Mouse (Mus musculus) midbrain, embryonic 14.5 days (tissue): ENCODE data around the gene Apob. TPM values are rescaled to one million over a fixed set of nuclear protein-coding genes. Genes with fewer than 3 reads are reported as not detected.
A peak's percentile ranks its signal among the peaks of the same experiment; 100 is the strongest.
"Not testable (repeated sequence)": the region's sequence is repeated elsewhere in the genome, so short reads cannot be mapped to it uniquely, and the experiment has no call there.

Source experiments
- ATAC-seq: fragments of 200-750 bp; cut with Nextera tagmentation; 2 replicates; pipeline ENCODE4 v1.8.0; 2017; ENCODE audit warnings: moderate number of reproducible peaks, moderate library complexity; ENCODE audit not compliant: low FRiP score, low TSS enrichment
- DNase-seq: peaks from one replicate; pipeline ENCODE4 v3.0.0-alpha.2; 2015
- H3K27ac ChIP-seq: fragments of 300-500 bp; sonication (generic); replicated peaks from 2 replicates; pipeline ENCODE4 v1.5.1; 2014; ENCODE audit warnings: mild to moderate bottlenecking, low read depth, low read length, moderate library complexity
- H3K27me3 ChIP-seq: fragments of 300-500 bp; sonication (generic); 2 replicates; pipeline ENCODE4 v1.6.1; 2014; ENCODE audit warnings: low read length, control low read depth, mixed read lengths; ENCODE audit not compliant: control insufficient read depth, insufficient read depth
- H3K36me3 ChIP-seq: fragments of 300-500 bp; sonication (generic); 2 replicates; pipeline ENCODE4 v1.6.1; 2014; ENCODE audit warnings: low read length, control low read depth; ENCODE audit not compliant: control insufficient read depth, insufficient read depth
- H3K4me1 ChIP-seq: fragments of 300-500 bp; sonication (generic); 2 replicates; pipeline ENCODE4 v1.6.1; 2014; ENCODE audit warnings: mild to moderate bottlenecking, antibody characterized with exemption, low read length, control low read depth; ENCODE audit not compliant: control insufficient read depth, insufficient read depth
- H3K4me2 ChIP-seq: fragments of 300-500 bp; sonication (generic); 2 replicates; pipeline ENCODE4 v1.6.1; 2014; ENCODE audit warnings: mild to moderate bottlenecking, low read length, moderate library complexity
- H3K4me3 ChIP-seq: fragments of 300-500 bp; sonication (generic); replicated peaks from 2 replicates; pipeline ENCODE4 v1.5.1; 2014; ENCODE audit warnings: low read depth, low read length
- H3K9ac ChIP-seq: fragments of 300-500 bp; sonication (generic); replicated peaks from 2 replicates; pipeline ENCODE4 v1.6.1; 2014; ENCODE audit warnings: mild to moderate bottlenecking, low read length, moderate library complexity
- H3K9me3 ChIP-seq: fragments of 300-500 bp; sonication (generic); 2 replicates; pipeline ENCODE4 v1.6.1; 2016; ENCODE audit warnings: low read length, control low read depth, mixed read lengths; ENCODE audit not compliant: control insufficient read depth
- WGBS: fragments of 180-500 bp; shearing (Covaris S2); extraction: QIAGEN DNeasy Blood & Tissue Kit; methylation state at CpG from one replicate; pipeline ENCODE4 v1.1.7; 2014; 5-methylcytosine and 5-hydroxymethylcytosine counted together
- polyA plus RNA-seq: library from polyadenylated mRNA; unstranded; fragments of >200 nt; fragmentation: Nextera tagmentation; extraction: Ambion mirVana; gene quantifications from 2 replicates; pipeline ENCODE4 v1.2.1, GENCODE M21; 2014

The Apob gene
- polyA plus RNA-seq, 1 experiment from 2014 or later, result not detected

DNA sequence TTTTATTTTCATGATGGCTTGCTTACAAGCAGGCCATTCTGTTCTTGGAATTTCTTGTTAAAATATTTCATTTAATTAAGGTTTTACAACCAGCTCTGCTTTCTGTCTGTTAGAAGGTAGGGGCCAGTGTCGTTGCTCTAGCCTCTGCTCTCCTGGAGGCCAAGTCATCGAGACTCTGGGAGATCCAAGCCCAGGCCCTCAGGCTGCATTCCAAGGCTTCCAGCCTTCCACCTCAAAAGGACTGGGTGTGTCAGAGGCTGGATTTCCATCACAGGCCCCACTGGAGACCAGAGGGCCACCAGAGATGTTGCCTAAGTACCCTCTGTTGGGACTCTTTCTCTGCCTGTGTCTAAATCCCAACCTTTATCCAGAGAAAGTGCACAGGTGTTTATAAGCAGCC is 52.6 kb downstream of the Apob start:
- no peak overlapping the region for H3K4me2 ChIP-seq
- DNase-seq (no peak), ATAC-seq (no peak)
- no peak overlapping the region for H3K4me3 ChIP-seq
- 70% methylated on average over 2 of the region's 2 CpGs for whole genome bisulfite sequencing
- no peaks in the 10 kb centered on the region for H3K36me3 ChIP-seq
- H3K4me1 ChIP-seq, result no peaks in the 10 kb centered on the region
- H3K27ac ChIP-seq, result no peak overlapping the region
- no peaks in the 10 kb centered on the region for H3K9me3 ChIP-seq
- no peak overlapping the region for H3K9ac ChIP-seq
- H3K27me3 ChIP-seq, result peaks cover 19% of the 10 kb centered on the region; the same call in 1 of the 2 replicates

DNA sequence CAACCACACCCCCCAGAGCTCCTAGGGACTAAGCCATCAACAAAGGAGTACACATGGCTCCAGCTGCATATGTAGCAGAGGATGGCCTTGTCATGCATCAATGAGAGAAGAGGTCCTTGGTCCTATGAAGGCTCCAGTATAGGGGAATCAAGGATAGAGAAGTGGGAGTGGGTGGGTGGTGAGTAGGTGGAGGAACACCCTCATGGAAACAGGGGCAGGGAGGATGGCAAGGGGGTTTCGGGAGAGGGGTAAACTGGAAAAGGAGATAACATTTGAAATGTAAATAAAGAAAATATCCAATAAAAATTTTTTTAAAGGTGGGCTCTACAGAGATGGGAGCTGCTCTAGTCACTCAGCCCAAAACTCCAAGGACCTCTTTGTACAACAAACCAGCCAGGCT is 53.7 kb downstream of the Apob start:
- not testable (repeated sequence) for H3K4me2 ChIP-seq, ATAC-seq, H3K4me3 ChIP-seq, H3K27ac ChIP-seq, H3K9me3 ChIP-seq, DNase-seq, H3K9ac ChIP-seq, H3K4me1 ChIP-seq, H3K36me3 ChIP-seq
- H3K27me3 ChIP-seq, result peaks cover 19% of the 10 kb centered on the region; the same call in 1 of the 2 replicates
- 79% methylated on average over 1 of the region's 1 CpGs for WGBS

DNA sequence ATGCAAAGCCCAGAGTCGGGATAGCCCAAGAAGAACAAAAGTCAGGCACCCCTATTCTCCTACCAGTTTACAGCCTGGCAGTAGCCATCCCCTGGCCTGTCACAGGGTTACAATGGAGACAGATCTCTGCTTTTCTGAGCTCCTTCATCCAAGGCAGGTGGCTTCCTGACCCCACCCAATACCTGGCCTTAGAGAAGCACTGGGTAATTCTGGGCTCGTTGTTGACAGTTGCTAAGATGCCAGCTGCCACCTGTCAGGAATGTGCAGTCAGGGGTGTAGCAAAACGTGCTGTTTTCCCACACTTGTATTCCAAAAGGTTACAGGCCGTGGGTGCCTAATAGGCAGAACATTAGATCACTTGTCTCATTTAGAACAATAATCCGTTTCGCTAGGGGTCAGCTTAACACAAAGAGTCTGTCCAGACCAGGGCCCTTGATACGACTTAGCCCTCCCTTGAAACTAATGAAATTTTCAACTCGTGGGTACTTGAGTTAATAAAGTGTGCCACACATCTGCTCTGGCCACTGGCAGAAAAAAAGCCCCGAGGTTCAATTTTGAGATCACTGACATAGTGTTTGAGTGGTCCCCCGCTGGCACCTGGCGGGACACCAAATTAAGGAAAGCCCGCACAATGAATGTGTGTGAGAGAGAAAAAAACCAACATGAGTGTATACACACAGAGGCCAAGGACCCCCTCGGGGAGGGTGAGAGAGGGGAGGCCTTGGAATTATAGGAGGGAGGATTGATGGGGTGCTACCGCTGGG is 54.3 kb downstream of the Apob start:
- no peaks in the 10 kb centered on the region for H3K36me3 ChIP-seq
- H3K27ac ChIP-seq, result no peak overlapping the region
- H3K27me3 ChIP-seq, result peaks cover 19% of the 10 kb centered on the region; the same call in 1 of the 2 replicates
- 5% methylated on average over 14 of the region's 14 CpGs for WGBS
- ATAC-seq (peak; percentile 67; the same call in 1 of the 2 replicates), DNase-seq (peak; percentile 51)
- no peak overlapping the region for H3K9ac ChIP-seq
- no peak overlapping the region for H3K4me2 ChIP-seq
- H3K4me3 ChIP-seq, result no peak overlapping the region
- H3K9me3 ChIP-seq, result no peaks in the 10 kb centered on the region
- H3K4me1 ChIP-seq, result no peaks in the 10 kb centered on the region

DNA sequence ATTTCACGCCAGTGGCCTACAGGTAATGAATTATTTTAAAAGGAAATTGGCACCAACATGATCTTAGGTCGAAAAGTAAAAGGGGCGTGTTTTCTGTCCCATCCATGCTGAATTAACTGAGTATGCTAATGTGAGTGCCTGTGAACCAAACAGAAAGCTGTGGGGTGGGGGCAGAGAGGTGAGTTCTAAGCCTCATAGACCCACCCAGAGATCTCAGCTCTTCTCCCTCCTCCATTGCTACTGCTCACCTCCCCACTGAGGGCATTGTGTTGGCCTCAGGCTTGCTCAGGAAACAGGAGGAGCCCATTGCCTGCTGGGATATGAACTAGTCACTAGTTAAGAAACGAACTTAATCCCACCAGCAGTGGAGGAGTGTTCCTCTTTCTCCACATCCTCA is 54.9 kb downstream of the Apob start:
- Histone ChIP-seq H3K9me3 (no peaks in the 10 kb centered on the region), H3K4me3 (no peak overlapping the region), H3K4me2 (no peak overlapping the region), H3K27ac (no peak overlapping the region), H3K9ac (no peak overlapping the region), H3K36me3 (no peaks in the 10 kb centered on the region), H3K27me3 (peaks cover 17% of the 10 kb centered on the region; the same call in 1 of the 2 replicates), H3K4me1 (no peaks in the 10 kb centered on the region)
- 14% methylated on average over 4 of the region's 4 CpGs for WGBS
- peak; percentile 0 for DNase-seq
- ATAC-seq, result peak; percentile 12; the same call in 1 of the 2 replicates

DNA sequence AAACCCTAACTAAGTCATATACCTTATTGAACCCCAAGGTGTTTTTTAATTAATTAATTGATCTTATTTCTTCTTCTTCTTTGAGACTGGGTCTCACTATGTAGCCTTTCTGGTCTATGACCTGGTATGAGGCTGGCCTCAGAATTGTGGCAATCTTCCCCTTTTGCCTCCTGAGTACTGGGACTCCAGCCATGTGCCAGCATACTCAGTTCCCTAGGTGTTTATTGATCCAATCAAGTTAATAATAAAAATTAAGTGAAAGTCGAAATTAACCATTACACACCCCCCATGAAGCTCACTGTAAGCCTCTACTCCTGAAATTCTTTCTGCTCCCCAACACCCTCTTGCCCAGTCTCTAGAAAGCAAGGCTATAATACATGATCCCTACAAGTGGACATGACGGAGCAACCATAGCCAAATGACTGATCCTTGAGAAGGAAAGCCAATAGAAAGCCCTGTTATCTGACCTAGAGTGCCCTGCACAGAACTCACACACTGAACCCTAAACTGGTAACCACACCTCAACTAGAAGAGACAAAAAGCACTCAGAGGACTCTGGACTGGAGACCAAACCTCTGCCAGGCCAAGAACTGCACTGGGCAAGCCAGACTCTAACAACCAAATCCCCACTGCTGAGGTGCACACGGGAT is 60.8 kb downstream of the Apob start:
- no peak for ATAC-seq

DNA sequence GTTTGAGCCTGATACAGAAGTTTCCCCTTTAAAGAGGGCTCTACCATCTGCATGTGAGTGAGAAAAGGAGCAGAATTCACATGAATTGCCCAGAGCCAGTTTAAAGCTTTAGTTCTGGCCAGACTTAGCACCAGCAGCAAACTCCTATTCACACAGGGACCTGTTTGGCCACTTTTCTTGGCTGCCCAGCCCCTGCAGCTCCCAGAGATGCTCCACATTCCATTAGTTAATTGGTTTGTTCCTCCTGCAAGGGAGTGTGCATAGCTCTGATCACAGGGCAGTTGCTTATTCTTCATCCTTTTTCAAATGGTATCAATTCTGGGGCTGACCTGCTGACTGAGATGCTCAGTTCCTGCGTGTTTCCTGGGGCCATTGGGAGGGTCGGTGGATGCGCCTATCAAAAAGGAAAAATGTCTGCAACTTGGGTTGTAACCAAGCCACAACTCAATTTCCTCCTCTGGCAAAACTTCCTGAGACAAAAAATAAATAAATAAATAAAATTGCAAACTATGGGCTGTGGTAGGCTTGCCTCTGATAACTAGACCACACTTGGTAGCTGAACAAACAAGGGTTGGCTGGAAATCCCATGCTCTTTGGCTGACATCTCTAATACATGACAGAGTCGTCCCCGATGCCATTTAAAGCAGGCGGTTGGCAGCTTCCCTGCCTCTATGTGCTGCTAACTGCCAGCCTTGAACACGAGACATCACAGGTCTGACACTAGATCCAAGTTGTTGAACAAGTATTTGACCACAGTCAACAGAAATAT is 65.4 kb downstream of the Apob start:
- no peak for DNase-seq
- Histone ChIP-seq H3K27me3 (no peaks in the 10 kb centered on the region), H3K4me2 (no peak overlapping the region), H3K4me3 (no peak overlapping the region), H3K9ac (no peak overlapping the region), H3K9me3 (no peaks in the 10 kb centered on the region), H3K27ac (no peak overlapping the region), H3K4me1 (no peaks in the 10 kb centered on the region), H3K36me3 (no peaks in the 10 kb centered on the region)
- no peak for ATAC-seq
- WGBS, result 84% methylated on average over 7 of the region's 7 CpGs

More for the DNA sequence above, 60.8 kb downstream of the Apob start:
- Histone ChIP-seq H3K4me3 (no peak overlapping the region), H3K36me3 (no peaks in the 10 kb centered on the region), H3K9ac (no peak overlapping the region), H3K27me3 (peaks cover 5% of the 10 kb centered on the region; the same call in 1 of the 2 replicates), H3K4me2 (no peak overlapping the region), H3K4me1 (no peaks in the 10 kb centered on the region), H3K9me3 (no peaks in the 10 kb centered on the region), H3K27ac (no peak overlapping the region)
- WGBS, result 81% methylated on average over 3 of the region's 3 CpGs
- DNase-seq, result no peak

DNA sequence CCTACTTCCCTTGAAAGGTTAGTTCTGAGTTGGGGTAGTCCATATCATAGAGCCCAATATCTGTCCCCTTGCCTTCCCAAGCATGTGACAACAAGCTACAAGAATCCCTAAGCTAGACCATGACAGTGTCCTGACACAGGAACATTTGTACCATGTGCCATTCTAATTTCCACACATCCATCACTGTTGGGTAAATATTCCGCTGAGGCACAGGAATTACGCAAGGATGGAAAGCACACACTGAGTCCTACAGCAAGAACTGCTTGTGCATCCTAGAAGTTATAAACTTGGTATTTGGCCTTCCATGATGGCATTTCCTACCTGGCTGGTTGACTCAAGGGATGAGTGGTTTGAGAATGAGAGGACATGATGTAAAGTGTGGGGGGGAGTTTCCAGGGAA is 69.6 kb downstream of the Apob start:
- WGBS, result 87% methylated on average over 2 of the region's 2 CpGs
- ATAC-seq (no peak), DNase-seq (no peak)
- no peaks in the 10 kb centered on the region for H3K36me3 ChIP-seq
- H3K9me3 ChIP-seq, result no peaks in the 10 kb centered on the region
- no peaks in the 10 kb centered on the region for H3K4me1 ChIP-seq
- H3K27ac ChIP-seq, result no peak overlapping the region
- no peak overlapping the region for H3K4me3 ChIP-seq
- no peak overlapping the region for H3K4me2 ChIP-seq
- H3K9ac ChIP-seq, result no peak overlapping the region
- H3K27me3 ChIP-seq, result no peaks in the 10 kb centered on the region

DNA sequence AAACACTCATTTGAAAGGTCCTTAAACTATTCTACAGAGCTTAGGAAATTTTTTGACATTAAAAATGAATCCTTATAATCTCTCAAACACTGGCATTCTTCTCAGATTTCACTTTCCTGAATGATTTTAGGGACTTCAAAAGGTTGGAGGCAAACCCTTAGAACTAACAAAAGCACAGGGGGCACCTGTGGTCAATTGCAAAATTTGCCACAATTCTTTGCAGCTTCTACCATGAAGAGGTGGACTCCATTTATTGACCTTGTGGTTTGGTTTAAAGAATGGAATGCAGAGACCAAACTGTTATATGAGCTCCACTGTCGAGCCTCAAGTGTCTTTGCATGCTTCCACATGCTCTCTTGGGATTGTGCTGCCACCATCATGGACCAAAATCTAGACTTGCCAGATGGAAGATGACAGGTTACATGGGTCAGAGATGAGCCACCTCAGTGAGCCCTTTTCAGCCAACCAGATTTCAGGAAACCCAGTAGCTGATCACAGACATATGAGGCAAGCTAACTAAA is 70.4 kb downstream of the Apob start:
- ATAC-seq, result no peak
- Histone ChIP-seq H3K36me3 (no peaks in the 10 kb centered on the region), H3K4me3 (no peak overlapping the region)

More for the DNA sequence above, 70.4 kb downstream of the Apob start:
- no peak overlapping the region for H3K9ac ChIP-seq
- H3K27ac ChIP-seq, result no peak overlapping the region
- H3K4me1 ChIP-seq, result no peaks in the 10 kb centered on the region
- H3K4me2 ChIP-seq, result no peak overlapping the region
- no peaks in the 10 kb centered on the region for H3K27me3 ChIP-seq
- WGBS, result 60% methylated on average over 1 of the region's 1 CpGs
- no peaks in the 10 kb centered on the region for H3K9me3 ChIP-seq
- DNase-seq, result no peak
